Mouse (Mus musculus) testis, postnatal 14 days (tissue): Measurements from ENCODE around the gene Ltbr.

ENCODE experiments used
- DNase-seq: peaks from one replicate; pipeline ENCODE4 v3.0.0; 2021; ENCODE audit warnings: low spot score

Ltbr gene

GRCm38 (mm10) chr6:125313546-125314230, at the start of gene Ltbr:
Gene Ltbr, minus strand, starts transcription at chr6:125313885.
- DNase-seq: peak; percentile 75

- no peak for DNase-seq
Measured at GRCm38 (mm10) chr6:125363021-125363420, 49.3 kb upstream of the Ltbr start.

GRCm38 (mm10) chr6:125361467-125362291, 48.0 kb upstream of the Ltbr start:
- no peak for DNase-seq

- DNase-seq: no peak
Measured at GRCm38 (mm10) chr6:125360846-125361245, 47.2 kb upstream of the Ltbr start.

GRCm38 (mm10) chr6:125359999-125360398, 46.3 kb upstream of the Ltbr start:
- DNase-seq: no peak

- no peak for DNase-seq
Measured at GRCm38 (mm10) chr6:125357334-125357733, 43.6 kb upstream of the Ltbr start.

GRCm38 (mm10) chr6:125356264-125356663, 42.6 kb upstream of the Ltbr start:
- no peak for DNase-seq

- DNase-seq: no peak
Measured at GRCm38 (mm10) chr6:125355197-125355741, 41.6 kb upstream of the Ltbr start.

- DNase-seq: no peak
Measured at GRCm38 (mm10) chr6:125354352-125355151, 40.9 kb upstream of the Ltbr start.

GRCm38 (mm10) chr6:125353655-125354054, 40.0 kb upstream of the Ltbr start:
- DNase-seq: no peak

GRCm38 (mm10) chr6:125353221-125353620, 39.5 kb upstream of the Ltbr start:
- no peak for DNase-seq

- DNase-seq: no peak
Measured at GRCm38 (mm10) chr6:125352811-125353210, 39.1 kb upstream of the Ltbr start.

- DNase-seq: no peak
Measured at GRCm38 (mm10) chr6:125352046-125352384, 38.3 kb upstream of the Ltbr start.

- peak; percentile 73 for DNase-seq
Measured at GRCm38 (mm10) chr6:125351368-125352045, 37.8 kb upstream of the Ltbr start.

- no peak for DNase-seq
Measured at GRCm38 (mm10) chr6:125350995-125351324, 37.3 kb upstream of the Ltbr start.

- no peak for DNase-seq
Measured at GRCm38 (mm10) chr6:125350231-125350994, 36.7 kb upstream of the Ltbr start.

GRCm38 (mm10) chr6:125349575-125350230, 36.0 kb upstream of the Ltbr start:
- peak; percentile 68 for DNase-seq

GRCm38 (mm10) chr6:125348721-125349574, 35.3 kb upstream of the Ltbr start, which contains the start of gene Tnfrsf1a:
Gene Tnfrsf1a, plus strand, starts transcription at chr6:125349362.
- peak; percentile 71 for DNase-seq

GRCm38 (mm10) chr6:125346029-125346428, 32.3 kb upstream of the Ltbr start:
- no peak for DNase-seq

- DNase-seq: no peak
Measured at GRCm38 (mm10) chr6:125345625-125346024, 31.9 kb upstream of the Ltbr start.
